Mouse (Mus musculus): ENCODE measurements at regions not wholly inside any gene's neighbourhood (a gene's known extent, or its start where the extent isn't known, plus 50 kb on each side); places are given as distances from the start of the nearest gene placed in this dataset.

DNA sequence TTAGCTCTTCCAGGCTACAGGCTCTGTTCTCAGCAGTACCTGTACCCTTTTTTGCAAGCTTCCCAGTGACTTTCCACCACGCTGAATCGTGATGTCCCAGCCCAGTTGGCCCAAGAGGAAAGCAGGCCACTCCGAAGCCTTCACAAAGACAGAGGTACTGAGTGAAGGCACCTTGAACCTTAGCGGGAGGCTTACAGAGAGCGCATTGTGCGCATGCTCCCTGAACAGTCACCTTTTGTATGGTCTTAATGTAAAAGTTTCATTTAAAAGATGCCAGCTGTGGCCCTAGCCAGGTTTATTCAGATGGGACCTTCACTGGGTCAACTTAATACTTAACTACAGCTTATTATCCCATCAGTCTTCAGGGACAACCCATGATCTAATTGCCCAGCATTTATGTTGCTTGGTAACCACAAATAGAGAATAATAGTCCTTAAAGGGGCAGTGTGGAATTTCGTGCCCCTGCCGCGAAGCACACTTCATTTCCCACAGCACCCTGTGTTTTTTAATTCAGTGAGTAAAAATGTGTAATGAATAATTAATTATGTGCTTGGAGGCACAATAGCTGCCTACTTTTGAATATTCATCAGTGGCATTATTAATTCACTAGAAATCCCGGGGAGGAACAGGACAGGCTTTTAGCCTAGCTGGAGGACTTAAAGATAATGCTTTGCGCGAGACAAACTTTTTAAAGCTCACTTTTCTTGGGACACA, 111.3 kb upstream of the Vrk1 start:
- no peaks in the 10 kb centered on the region for H3K36me3 ChIP-seq (ENCODE audit: control insufficient read depth, insufficient read depth, low read length)
- no peak overlapping the region for H3K27ac ChIP-seq (ENCODE audit: low read depth, low read length)
- 0 out of 2 replicates have a peak, but pooled peaks cover 13% of the 10 kb centered on the region for H3K9me3 ChIP-seq (ENCODE audit: control insufficient read depth, low read length)
- H3K27me3 ChIP-seq (ENCODE audit: control insufficient read depth, insufficient read depth, low read length): no peaks in the 10 kb centered on the region
- H3K4me2 ChIP-seq (ENCODE audit: low read depth): no peak overlapping the region
- 0 out of 2 replicates have a peak, but pooled peaks cover 3% of the 10 kb centered on the region for H3K4me1 ChIP-seq (ENCODE audit: control insufficient read depth, insufficient read depth, low read length)
- H3K4me3 ChIP-seq (ENCODE audit: low read depth, low read length): no peak overlapping the region
- ATAC-seq (ENCODE audit: insufficient read depth, low FRiP score, low TSS enrichment) (peak; percentile 77), DNase-seq (ENCODE audit: low spot score) (no peak)
- 77% methylated on average over 12 of the region's 12 CpGs for WGBS
- no peak overlapping the region for H3K9ac ChIP-seq (ENCODE audit: low read length)

DNA sequence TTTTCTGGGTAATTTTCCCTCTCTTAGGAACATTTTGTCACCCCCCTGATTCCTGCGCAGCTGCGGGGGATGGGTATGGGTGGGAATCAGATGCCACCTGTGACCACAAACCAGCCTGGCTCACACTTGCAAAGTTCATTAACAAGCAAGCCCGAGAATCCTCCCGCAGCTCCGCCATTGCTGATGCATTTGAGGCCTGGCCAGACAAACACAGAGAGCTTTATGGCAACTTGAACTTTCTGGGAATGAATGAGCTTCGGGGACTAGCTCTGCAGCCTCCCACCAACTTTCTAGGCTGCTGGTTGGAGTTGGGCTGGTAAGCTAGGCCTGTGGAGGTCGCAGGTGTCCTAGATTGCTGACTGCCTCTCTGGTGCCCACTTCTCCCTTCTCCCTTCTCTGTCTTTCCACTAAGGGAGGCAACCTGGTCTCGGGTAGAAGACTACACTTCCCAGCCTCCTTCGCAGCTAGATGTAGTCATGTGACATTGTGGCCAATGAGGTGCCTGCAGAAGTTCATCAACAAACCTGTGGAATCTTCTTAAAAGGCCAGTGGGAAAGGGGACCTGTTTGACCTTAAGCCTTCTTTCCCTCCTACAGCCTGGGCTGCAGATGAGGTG, 110.6 kb upstream of the Vrk1 start:
- 66% methylated on average over 9 of the region's 9 CpGs for WGBS
- H3K9me3 ChIP-seq (ENCODE audit: control insufficient read depth, low read length): 0 out of 2 replicates have a peak, but pooled peaks cover 13% of the 10 kb centered on the region
- H3K36me3 ChIP-seq (ENCODE audit: control insufficient read depth, insufficient read depth, low read length): no peaks in the 10 kb centered on the region
- H3K27ac ChIP-seq (ENCODE audit: low read depth, low read length): no peak overlapping the region
- H3K27me3 ChIP-seq (ENCODE audit: control insufficient read depth, insufficient read depth, low read length): no peaks in the 10 kb centered on the region
- H3K9ac ChIP-seq (ENCODE audit: low read length): no peak overlapping the region
- ATAC-seq (ENCODE audit: insufficient read depth, low FRiP score, low TSS enrichment) (peak; percentile 60; the same call in 1 of the 2 replicates), DNase-seq (ENCODE audit: low spot score) (peak; percentile 26)
- H3K4me3 ChIP-seq (ENCODE audit: low read depth, low read length): no peak overlapping the region
- H3K4me2 ChIP-seq (ENCODE audit: low read depth): no peak overlapping the region
- 0 out of 2 replicates have a peak, but pooled peaks cover 3% of the 10 kb centered on the region for H3K4me1 ChIP-seq (ENCODE audit: control insufficient read depth, insufficient read depth, low read length)

DNA sequence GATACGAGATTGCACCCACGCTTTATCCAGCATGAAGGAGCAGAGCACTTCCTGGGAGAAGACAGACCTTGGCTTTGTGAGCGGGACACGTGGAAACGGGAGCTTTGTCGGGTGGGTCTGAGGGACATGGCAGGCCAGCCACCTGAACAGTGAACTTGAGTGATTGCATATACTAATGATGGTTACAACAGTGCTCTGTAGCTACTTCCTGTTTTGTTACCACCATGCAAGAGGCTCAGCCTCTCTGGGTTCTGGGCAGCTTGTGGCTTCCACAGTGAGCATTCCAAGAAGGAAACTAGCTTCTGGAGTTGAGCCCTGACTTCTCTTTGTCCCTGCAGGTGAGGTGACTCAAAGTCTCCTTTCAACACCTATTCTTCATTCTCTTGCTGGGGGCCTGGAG, 109.5 kb upstream of the Vrk1 start:
- no peak for DNase-seq (ENCODE audit: low spot score)
- Histone ChIP-seq H3K9me3 (ENCODE audit: control insufficient read depth, low read length) (0 out of 2 replicates have a peak, but pooled peaks cover 7% of the 10 kb centered on the region), H3K9ac (ENCODE audit: low read length) (no peak overlapping the region), H3K27ac (ENCODE audit: low read depth, low read length) (no peak overlapping the region), H3K36me3 (ENCODE audit: control insufficient read depth, insufficient read depth, low read length) (no peaks in the 10 kb centered on the region), H3K27me3 (ENCODE audit: control insufficient read depth, insufficient read depth, low read length) (no peaks in the 10 kb centered on the region), H3K4me1 (ENCODE audit: control insufficient read depth, insufficient read depth, low read length) (0 out of 2 replicates have a peak, but pooled peaks cover 3% of the 10 kb centered on the region), H3K4me3 (ENCODE audit: low read depth, low read length) (no peak overlapping the region), H3K4me2 (ENCODE audit: low read depth) (no peak overlapping the region)
- WGBS: 92% methylated on average over 6 of the region's 6 CpGs
- ATAC-seq (ENCODE audit: insufficient read depth, low FRiP score, low TSS enrichment): no peak

DNA sequence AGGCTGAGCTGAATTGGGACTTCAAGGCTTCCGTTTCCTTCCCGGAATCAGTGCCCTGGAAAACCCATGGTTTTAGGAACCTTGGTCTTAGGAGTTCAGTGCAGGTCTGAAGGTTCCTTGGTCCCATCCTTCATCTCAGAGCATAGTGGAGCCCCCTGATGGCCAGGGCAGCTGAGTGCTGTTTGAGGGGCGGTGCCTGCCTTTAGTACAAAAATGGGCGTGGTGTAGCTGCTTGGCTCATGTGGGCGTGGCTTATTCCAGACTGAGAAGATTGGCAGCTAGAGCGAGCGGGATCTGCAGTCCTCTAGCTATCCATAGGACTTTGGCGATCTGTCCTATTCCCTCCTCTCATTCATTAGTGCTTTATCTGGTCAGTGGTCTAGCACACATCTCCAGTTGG, 107.0 kb upstream of the Vrk1 start:
- H3K4me1 ChIP-seq (ENCODE audit: control insufficient read depth, insufficient read depth, low read length): 0 out of 2 replicates have a peak, but pooled peaks cover 3% of the 10 kb centered on the region
- 52% methylated on average over 8 of the region's 8 CpGs for WGBS
- no peak overlapping the region for H3K27ac ChIP-seq (ENCODE audit: low read depth, low read length)
- H3K36me3 ChIP-seq (ENCODE audit: control insufficient read depth, insufficient read depth, low read length): no peaks in the 10 kb centered on the region
- DNase-seq (ENCODE audit: low spot score) (no peak), ATAC-seq (ENCODE audit: insufficient read depth, low FRiP score, low TSS enrichment) (no peak)
- no peaks in the 10 kb centered on the region for H3K27me3 ChIP-seq (ENCODE audit: control insufficient read depth, insufficient read depth, low read length)
- H3K4me3 ChIP-seq (ENCODE audit: low read depth, low read length): no peak overlapping the region
- no peak overlapping the region for H3K9ac ChIP-seq (ENCODE audit: low read length)
- 0 out of 2 replicates have a peak, but pooled peaks cover 3% of the 10 kb centered on the region for H3K9me3 ChIP-seq (ENCODE audit: control insufficient read depth, low read length)
- H3K4me2 ChIP-seq (ENCODE audit: low read depth): no peak overlapping the region

DNA sequence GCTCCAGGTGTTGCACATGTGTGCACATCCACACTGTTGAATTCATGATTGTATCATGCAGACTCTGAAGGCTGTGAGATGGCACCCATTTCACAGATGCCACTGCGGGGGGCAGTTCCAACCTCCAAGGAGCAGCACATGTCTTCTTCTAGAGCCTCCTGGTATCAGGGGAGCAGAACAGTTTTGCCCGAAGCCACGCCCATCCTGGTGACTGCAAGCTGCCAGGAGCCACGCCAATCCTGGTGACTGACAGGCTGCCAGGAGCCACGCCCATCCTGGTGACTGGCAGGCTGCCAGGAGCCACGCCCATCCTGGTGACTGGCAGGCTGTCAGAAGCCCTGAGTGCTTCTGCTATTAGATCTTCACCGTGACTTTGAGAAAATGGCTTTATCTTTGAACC, 103.4 kb upstream of the Vrk1 start:
- H3K36me3 ChIP-seq (ENCODE audit: control insufficient read depth, insufficient read depth, low read length): no peaks in the 10 kb centered on the region
- no peak for ATAC-seq (ENCODE audit: insufficient read depth, low FRiP score, low TSS enrichment)
- no peak overlapping the region for H3K27ac ChIP-seq (ENCODE audit: low read depth, low read length)
- H3K4me1 ChIP-seq (ENCODE audit: control insufficient read depth, insufficient read depth, low read length): no peaks in the 10 kb centered on the region
- no peak overlapping the region for H3K9ac ChIP-seq (ENCODE audit: low read length)
- DNase-seq (ENCODE audit: low spot score): no peak
- H3K9me3 ChIP-seq (ENCODE audit: control insufficient read depth, low read length): no peaks in the 10 kb centered on the region
- no peak overlapping the region for H3K4me3 ChIP-seq (ENCODE audit: low read depth, low read length)
- H3K27me3 ChIP-seq (ENCODE audit: control insufficient read depth, insufficient read depth, low read length): no peaks in the 10 kb centered on the region
- no peak overlapping the region for H3K4me2 ChIP-seq (ENCODE audit: low read depth)
- WGBS: 34% methylated on average over 7 of the region's 7 CpGs

DNA sequence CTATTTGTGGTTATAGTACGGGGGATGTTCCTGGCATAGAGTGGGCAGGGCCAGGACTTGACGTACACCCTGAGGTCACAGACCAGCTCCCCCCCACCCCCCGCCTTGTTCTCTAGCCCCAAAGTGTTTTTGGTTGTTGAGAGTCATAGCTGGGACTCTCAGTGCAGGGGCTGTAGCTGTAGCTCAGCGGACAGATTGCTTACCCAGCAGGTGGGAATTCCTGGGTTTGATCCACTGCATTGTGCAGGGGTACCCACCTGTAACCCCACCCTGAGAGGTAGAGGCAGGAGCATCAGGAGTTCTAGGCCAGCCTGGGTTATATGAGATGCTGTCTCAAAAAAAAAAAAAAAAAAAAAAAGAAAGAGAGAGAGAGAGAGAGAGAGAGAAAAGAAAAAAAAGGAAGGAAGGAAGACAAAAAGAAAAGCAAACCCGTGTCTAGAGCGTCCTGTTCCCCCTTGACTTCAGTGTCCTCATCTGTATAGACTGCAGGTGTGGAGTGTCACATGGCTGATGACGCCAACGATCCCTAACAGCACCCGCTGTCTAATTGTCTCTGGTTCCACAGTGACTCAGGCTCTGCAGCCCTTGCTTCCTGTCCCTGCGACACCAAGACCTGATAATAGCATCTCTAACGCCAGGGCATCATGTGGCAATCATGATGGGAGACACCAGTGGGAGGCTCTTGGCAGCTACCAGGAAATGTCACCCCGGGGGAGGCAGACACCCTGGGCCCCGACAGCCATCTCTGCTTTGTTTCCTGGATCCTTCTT, 102.0 kb upstream of the Vrk1 start:
- Histone ChIP-seq H3K4me2 (ENCODE audit: low read depth) (no peak overlapping the region), H3K36me3 (ENCODE audit: control insufficient read depth, insufficient read depth, low read length) (no peaks in the 10 kb centered on the region), H3K9ac (ENCODE audit: low read length) (no peak overlapping the region), H3K4me1 (ENCODE audit: control insufficient read depth, insufficient read depth, low read length) (no peaks in the 10 kb centered on the region), H3K27ac (ENCODE audit: low read depth, low read length) (no peak overlapping the region), H3K9me3 (ENCODE audit: control insufficient read depth, low read length) (no peaks in the 10 kb centered on the region), H3K4me3 (ENCODE audit: low read depth, low read length) (no peak overlapping the region), H3K27me3 (ENCODE audit: control insufficient read depth, insufficient read depth, low read length) (no peaks in the 10 kb centered on the region)
- DNase-seq (ENCODE audit: low spot score) (no peak), ATAC-seq (ENCODE audit: insufficient read depth, low FRiP score, low TSS enrichment) (no peak)
- WGBS: 63% methylated on average over 13 of the region's 13 CpGs

DNA sequence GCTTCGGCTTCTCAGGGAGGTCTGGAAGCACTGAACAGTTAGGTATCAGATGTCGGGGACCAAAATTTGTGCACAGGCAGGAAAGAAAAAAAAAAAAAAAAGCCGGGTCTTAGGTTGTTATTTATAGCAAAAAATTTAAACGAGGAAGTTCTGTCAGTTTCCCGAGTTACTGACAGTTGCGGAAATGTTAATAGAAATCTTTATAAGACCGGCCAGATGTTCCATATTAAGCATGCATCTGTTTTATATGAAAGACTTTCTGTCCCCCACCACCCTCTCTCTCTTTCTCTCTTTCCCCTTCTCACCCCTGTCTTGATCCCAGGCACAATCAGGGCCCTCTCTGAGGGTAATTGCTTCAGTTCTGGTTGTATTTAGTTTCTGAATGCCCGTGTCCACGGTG, 98.5 kb upstream of the Vrk1 start:
- no peak overlapping the region for H3K27ac ChIP-seq (ENCODE audit: low read depth, low read length)
- no peak overlapping the region for H3K9ac ChIP-seq (ENCODE audit: low read length)
- H3K4me2 ChIP-seq (ENCODE audit: low read depth): no peak overlapping the region
- no peak overlapping the region for H3K4me3 ChIP-seq (ENCODE audit: low read depth, low read length)
- H3K36me3 ChIP-seq (ENCODE audit: control insufficient read depth, insufficient read depth, low read length): no peaks in the 10 kb centered on the region
- ATAC-seq (ENCODE audit: insufficient read depth, low FRiP score, low TSS enrichment) (no peak), DNase-seq (ENCODE audit: low spot score) (no peak)
- H3K4me1 ChIP-seq (ENCODE audit: control insufficient read depth, insufficient read depth, low read length): no peaks in the 10 kb centered on the region
- no peaks in the 10 kb centered on the region for H3K9me3 ChIP-seq (ENCODE audit: control insufficient read depth, low read length)
- H3K27me3 ChIP-seq (ENCODE audit: control insufficient read depth, insufficient read depth, low read length): no peaks in the 10 kb centered on the region
- WGBS: 81% methylated on average over 9 of the region's 9 CpGs

DNA sequence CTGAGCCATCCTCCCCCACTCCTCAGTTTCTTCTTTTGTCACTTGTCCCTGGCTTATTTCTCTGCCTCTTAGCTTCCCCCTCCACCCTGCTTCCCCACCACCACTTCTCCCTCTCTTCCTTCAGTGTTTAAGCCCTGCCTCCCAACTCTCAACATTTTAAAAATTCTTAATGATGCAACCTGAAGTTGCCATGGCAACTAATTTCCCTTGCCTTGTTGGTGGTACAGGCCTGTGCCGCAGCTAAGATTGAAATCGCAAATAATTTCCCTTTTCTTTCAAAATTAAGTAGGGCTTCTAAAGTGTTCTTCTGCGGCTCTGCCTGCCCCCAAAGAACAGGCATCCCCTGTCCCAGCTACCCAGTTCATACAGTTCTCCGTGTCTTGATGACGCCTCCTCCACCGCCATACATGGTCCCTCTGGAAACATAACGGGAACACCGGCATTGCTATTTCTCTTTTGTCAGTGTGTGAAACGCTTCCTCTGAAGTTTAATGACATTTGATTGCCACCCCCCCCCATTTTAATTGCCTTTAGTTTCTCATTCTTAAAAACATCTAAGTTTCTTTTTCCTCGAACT, 92.6 kb upstream of the Vrk1 start:
- WGBS: 82% methylated on average over 10 of the region's 10 CpGs
- Histone ChIP-seq H3K9me3 (ENCODE audit: control insufficient read depth, low read length) (no peaks in the 10 kb centered on the region), H3K27ac (ENCODE audit: low read depth, low read length) (no peak overlapping the region)

More for the DNA sequence above, 92.6 kb upstream of the Vrk1 start:
- H3K9ac ChIP-seq (ENCODE audit: low read length): no peak overlapping the region
- no peaks in the 10 kb centered on the region for H3K4me1 ChIP-seq (ENCODE audit: control insufficient read depth, insufficient read depth, low read length)
- no peak overlapping the region for H3K4me2 ChIP-seq (ENCODE audit: low read depth)
- H3K4me3 ChIP-seq (ENCODE audit: low read depth, low read length): no peak overlapping the region
- no peaks in the 10 kb centered on the region for H3K27me3 ChIP-seq (ENCODE audit: control insufficient read depth, insufficient read depth, low read length)
- ATAC-seq (ENCODE audit: insufficient read depth, low FRiP score, low TSS enrichment) (no peak), DNase-seq (ENCODE audit: low spot score) (no peak)
- H3K36me3 ChIP-seq (ENCODE audit: control insufficient read depth, insufficient read depth, low read length): no peaks in the 10 kb centered on the region
